Mouse (Mus musculus): ENCODE results near the gene Kif6. TPM values are rescaled to one million over a fixed set of nuclear protein-coding genes. Genes with fewer than 3 reads are reported as not detected.

The Kif6 gene
- polyA plus RNA-seq, 1 experiment from 2014 or later: 1.2 TPM

DNA sequence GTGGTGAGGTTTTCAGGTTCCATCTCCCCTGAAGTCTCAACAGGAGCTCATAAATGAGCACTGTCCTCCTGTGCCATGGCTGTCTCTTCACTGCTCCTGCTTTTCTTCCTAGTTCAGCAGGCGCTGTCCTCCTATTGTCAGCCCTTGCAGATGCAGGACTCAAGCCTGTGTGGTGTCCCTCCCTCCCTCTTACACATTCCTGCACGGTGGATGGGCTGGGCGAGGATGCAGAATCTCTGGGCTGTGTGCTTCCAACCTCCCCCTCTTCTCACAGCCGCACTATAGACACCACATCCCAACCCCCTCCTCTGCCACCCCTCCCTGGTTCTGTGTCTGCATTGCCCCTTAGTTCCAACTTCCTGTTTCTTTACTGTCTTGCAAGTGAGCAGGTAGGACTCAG, 240.8 kb downstream of the Kif6 start:
- no peak for ATAC-seq (ENCODE audit: insufficient read depth, low FRiP score)
- Histone ChIP-seq H3K4me1 (ENCODE audit: control insufficient read depth, insufficient read depth, low read length) (no peaks in the 10 kb centered on the region), H3K9ac (ENCODE audit: low read length) (no peak overlapping the region), H3K4me2 (ENCODE audit: low read depth, low read length) (no peak overlapping the region), H3K4me3 (replicated peaks; ENCODE audit: low read length) (no peak overlapping the region), H3K27me3 (ENCODE audit: control insufficient read depth, insufficient read depth, low read length) (no peaks in the 10 kb centered on the region), H3K27ac (ENCODE audit: low read length) (no peak overlapping the region), H3K9me3 (replicated peaks; ENCODE audit: control insufficient read depth, low read length) (no peaks in the 10 kb centered on the region), H3K36me3 (ENCODE audit: control insufficient read depth, insufficient read depth, low read length) (no peaks in the 10 kb centered on the region)
- 36% methylated on average over 4 of the region's 4 CpGs for WGBS

DNA sequence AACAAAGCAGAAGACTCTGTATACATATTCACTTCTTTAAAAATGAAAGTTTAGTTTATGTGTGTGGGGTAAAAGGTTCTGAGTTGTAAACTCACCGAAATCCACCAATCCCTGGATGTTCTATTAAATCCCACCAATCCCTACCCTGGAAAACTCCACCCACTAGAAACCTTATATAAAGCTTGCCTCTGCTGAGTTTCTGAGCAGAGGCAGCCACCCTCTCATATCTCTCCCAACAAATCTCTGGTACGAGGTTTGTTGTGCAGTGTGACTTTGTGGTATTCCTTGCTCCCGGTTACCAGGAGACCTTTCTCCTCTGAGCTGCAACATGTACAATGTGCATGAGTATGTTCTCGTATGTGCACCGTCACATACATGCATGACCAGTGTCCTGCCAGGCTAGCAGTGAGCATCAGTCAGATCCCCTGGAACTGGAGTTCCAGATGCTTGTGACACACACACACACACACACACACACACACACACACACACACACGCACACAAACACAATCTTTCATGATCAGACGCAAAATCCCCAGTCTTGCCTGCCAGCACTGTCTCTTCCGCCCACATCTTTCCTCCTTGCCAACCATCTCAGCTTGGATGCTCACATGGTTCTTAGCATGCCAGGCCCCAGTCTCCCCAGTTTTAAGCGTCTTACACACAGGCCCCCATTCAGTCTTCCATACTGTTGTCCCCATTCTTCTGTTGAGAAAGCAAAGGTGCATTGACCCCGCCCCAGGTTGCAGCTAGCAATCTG, 245.3 kb downstream of the Kif6 start:
- Histone ChIP-seq H3K36me3 (ENCODE audit: control insufficient read depth, insufficient read depth, low read length) (no peaks in the 10 kb centered on the region), H3K27ac (ENCODE audit: low read length) (no peak overlapping the region), H3K4me2 (ENCODE audit: low read depth, low read length) (no peak overlapping the region), H3K27me3 (ENCODE audit: control insufficient read depth, insufficient read depth, low read length) (no peaks in the 10 kb centered on the region; the same call in 1 of the 2 replicates), H3K9ac (ENCODE audit: low read length) (no peak overlapping the region), H3K4me1 (ENCODE audit: control insufficient read depth, insufficient read depth, low read length) (0 out of 2 replicates have a peak, but pooled peaks cover 2% of the 10 kb centered on the region), H3K9me3 (replicated peaks; ENCODE audit: control insufficient read depth, low read length) (0 out of 2 replicates have a peak, but pooled peaks cover 5% of the 10 kb centered on the region), H3K4me3 (replicated peaks; ENCODE audit: low read length) (no peak overlapping the region)
- no peak for ATAC-seq (ENCODE audit: insufficient read depth, low FRiP score)
- WGBS: 80% methylated on average over 10 of the region's 10 CpGs

DNA sequence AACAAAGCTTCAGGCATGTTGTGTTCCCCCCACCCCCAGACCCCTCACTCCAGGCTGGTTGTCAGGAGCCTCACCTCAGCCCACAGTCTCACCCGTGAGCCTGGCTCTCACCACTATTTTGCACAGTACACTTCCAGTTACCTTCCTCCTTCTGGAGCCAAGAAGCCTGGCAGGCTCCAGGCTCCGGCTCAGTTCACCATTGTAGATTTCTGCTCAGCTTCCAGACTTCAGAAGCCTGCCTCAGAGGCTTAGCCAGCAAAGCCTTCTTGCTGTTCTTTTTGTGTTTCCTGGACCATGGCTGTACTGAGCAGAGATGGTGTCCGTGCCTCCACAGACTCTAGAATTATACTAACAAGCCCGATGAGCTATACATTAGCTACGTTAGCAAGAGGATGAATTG, 248.7 kb downstream of the Kif6 start:
- Histone ChIP-seq H3K9ac (ENCODE audit: low read length) (no peak overlapping the region), H3K27me3 (ENCODE audit: control insufficient read depth, insufficient read depth, low read length) (no peaks in the 10 kb centered on the region; the same call in 1 of the 2 replicates), H3K27ac (ENCODE audit: low read length) (peak overlapping the region; percentile 57; the same call in 1 of the 2 replicates), H3K4me3 (replicated peaks; ENCODE audit: low read length) (no peak overlapping the region), H3K4me2 (ENCODE audit: low read depth, low read length) (no peak overlapping the region), H3K36me3 (ENCODE audit: control insufficient read depth, insufficient read depth, low read length) (no peaks in the 10 kb centered on the region), H3K4me1 (ENCODE audit: control insufficient read depth, insufficient read depth, low read length) (peaks cover 2% of the 10 kb centered on the region; the same call in 1 of the 2 replicates), H3K9me3 (replicated peaks; ENCODE audit: control insufficient read depth, low read length) (0 out of 2 replicates have a peak, but pooled peaks cover 5% of the 10 kb centered on the region)
- WGBS: 35% methylated on average over 5 of the region's 5 CpGs
- no peak for ATAC-seq (ENCODE audit: insufficient read depth, low FRiP score)

DNA sequence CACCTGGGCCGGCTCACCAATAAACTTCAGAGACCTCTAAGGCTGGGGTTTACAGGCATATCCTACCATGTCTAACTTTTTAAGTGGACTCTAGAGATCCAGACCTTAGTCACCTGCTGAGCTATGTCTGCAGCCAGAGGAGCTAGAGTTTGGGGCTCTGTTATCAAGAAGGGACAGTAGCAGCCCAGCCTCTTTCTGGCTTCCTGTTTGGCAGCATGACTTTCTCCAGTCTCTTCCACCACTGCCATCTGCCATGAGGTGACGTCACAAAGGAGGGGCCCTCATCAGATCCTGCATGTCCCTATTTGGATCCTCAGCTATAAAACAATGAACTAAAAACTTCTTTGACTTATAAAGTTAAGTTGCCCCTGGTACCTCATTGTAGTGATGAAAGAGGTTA, 250.7 kb downstream of the Kif6 start:
- ATAC-seq (ENCODE audit: insufficient read depth, low FRiP score): no peak
- Histone ChIP-seq H3K36me3 (ENCODE audit: control insufficient read depth, insufficient read depth, low read length) (no peaks in the 10 kb centered on the region), H3K9ac (ENCODE audit: low read length) (no peak overlapping the region), H3K27ac (ENCODE audit: low read length) (no peak overlapping the region), H3K9me3 (replicated peaks; ENCODE audit: control insufficient read depth, low read length) (0 out of 2 replicates have a peak, but pooled peaks cover 5% of the 10 kb centered on the region), H3K4me2 (ENCODE audit: low read depth, low read length) (no peak overlapping the region), H3K27me3 (ENCODE audit: control insufficient read depth, insufficient read depth, low read length) (no peaks in the 10 kb centered on the region; the same call in 1 of the 2 replicates), H3K4me3 (replicated peaks; ENCODE audit: low read length) (no peak overlapping the region), H3K4me1 (ENCODE audit: control insufficient read depth, insufficient read depth, low read length) (peaks cover 2% of the 10 kb centered on the region; the same call in 1 of the 2 replicates)
- WGBS: 94% methylated on average over 2 of the region's 2 CpGs

DNA sequence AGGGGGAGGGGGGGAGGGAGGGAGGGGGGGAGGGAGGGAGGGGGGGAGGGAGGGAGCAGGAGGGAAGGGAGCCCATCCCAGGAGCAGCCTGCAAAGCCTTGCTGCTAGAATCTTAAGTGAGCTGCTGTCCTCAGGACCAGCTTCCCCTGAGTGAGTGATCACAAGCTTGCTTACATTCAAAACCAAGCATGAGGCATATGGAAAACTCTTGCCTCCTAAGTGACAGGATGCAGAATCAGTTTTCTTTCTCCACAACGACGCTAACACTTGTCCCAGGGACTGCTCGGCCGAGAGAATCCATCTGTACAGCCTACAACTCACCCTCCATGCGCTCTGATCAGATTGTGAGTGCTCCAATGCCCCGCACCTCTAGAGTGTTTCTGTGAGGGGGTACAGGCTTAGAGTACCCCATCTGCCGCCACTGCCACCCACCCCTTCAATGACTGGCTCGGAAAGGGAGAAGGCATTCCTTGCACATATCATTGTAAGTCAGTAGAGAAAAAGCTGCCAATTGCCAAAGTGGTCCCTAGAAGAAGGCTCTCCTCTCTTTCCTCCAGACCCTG, 251.8 kb downstream of the Kif6 start:
- 0 out of 2 replicates have a peak, but pooled peaks cover 5% of the 10 kb centered on the region for H3K9me3 ChIP-seq (replicated peaks; ENCODE audit: control insufficient read depth, low read length)
- no peaks in the 10 kb centered on the region for H3K36me3 ChIP-seq (ENCODE audit: control insufficient read depth, insufficient read depth, low read length)
- H3K27ac ChIP-seq (ENCODE audit: low read length): no peak overlapping the region
- H3K27me3 ChIP-seq (ENCODE audit: control insufficient read depth, insufficient read depth, low read length): no peaks in the 10 kb centered on the region; the same call in 1 of the 2 replicates
- no peak for ATAC-seq (ENCODE audit: insufficient read depth, low FRiP score)
- H3K4me3 ChIP-seq (replicated peaks; ENCODE audit: low read length): no peak overlapping the region
- 53% methylated on average over 8 of the region's 8 CpGs for WGBS
- no peak overlapping the region for H3K4me2 ChIP-seq (ENCODE audit: low read depth, low read length)
- peaks cover 2% of the 10 kb centered on the region; the same call in 1 of the 2 replicates for H3K4me1 ChIP-seq (ENCODE audit: control insufficient read depth, insufficient read depth, low read length)
- H3K9ac ChIP-seq (ENCODE audit: low read length): no peak overlapping the region

DNA sequence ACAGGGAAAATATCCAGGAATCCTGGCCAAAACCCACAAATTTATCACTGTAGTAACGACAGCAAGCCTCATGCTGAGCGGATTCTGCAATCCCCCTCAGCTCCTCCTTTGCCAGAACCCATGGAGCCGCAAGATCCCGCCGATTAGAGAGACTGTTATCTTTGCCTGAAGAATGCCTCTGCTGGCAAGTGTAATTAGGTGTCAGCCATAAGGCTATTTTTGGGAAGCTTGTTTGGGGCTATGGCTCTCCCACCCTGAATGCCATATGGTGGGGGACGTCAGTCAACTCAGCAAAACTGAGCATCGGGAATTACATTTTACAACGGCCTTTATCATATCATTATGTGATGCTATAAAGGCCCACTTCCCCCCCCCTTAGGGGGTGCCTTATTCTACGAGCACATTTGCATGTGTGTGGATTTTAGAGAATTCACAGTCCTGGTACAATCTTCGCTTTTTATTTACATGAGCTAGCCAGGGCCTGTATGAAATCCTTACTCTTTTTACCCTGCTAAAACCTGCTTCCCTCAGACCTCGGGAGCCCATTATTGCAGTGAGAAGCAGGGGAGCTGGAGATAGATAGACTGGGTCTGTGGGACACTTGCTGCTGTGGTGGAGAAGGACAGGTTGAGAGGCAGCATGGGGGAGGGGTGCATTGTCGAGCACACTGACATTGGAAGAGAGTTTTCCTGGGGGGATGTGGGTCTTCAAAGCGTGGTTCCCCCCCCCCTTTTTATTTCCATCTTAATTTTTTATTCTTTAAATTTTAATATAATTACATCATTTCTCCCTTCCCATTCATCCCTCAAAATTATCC, 252.6 kb downstream of the Kif6 start:
- H3K9me3 ChIP-seq (replicated peaks; ENCODE audit: control insufficient read depth, low read length): 0 out of 2 replicates have a peak, but pooled peaks cover 5% of the 10 kb centered on the region
- ATAC-seq (ENCODE audit: insufficient read depth, low FRiP score): no peak
- WGBS: 30% methylated on average over 13 of the region's 13 CpGs
- peaks cover 2% of the 10 kb centered on the region; the same call in 1 of the 2 replicates for H3K4me1 ChIP-seq (ENCODE audit: control insufficient read depth, insufficient read depth, low read length)
- H3K9ac ChIP-seq (ENCODE audit: low read length): peak overlapping the region; percentile 26; the same call in 1 of the 2 replicates
- no peaks in the 10 kb centered on the region for H3K36me3 ChIP-seq (ENCODE audit: control insufficient read depth, insufficient read depth, low read length)
- H3K4me3 ChIP-seq (replicated peaks; ENCODE audit: low read length): no peak overlapping the region
- no peak overlapping the region for H3K27ac ChIP-seq (ENCODE audit: low read length)
- no peaks in the 10 kb centered on the region for H3K27me3 ChIP-seq (ENCODE audit: control insufficient read depth, insufficient read depth, low read length)
- no peak overlapping the region for H3K4me2 ChIP-seq (ENCODE audit: low read depth, low read length)

DNA sequence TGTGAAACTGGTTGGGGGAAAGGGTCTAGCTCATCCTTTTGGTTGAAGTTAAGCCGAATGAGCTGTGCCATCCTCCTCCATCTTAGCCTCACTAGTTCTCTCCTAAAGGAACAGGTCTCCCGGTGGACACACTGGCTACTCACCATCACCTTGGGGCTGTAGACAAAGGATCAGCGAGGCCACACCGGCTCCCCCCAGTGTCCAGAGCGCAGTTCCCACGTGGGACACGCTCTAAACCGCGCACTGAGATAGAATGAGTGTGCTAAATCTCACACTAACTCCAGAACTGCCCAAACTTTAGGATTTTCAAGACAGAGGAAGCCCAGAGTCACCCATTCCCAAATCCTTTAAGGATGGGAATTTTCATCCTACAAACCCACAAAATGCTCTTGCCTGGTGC, 254.3 kb downstream of the Kif6 start:
- no peak for ATAC-seq (ENCODE audit: insufficient read depth, low FRiP score)
- H3K9ac ChIP-seq (ENCODE audit: low read length): no peak overlapping the region
- H3K36me3 ChIP-seq (ENCODE audit: control insufficient read depth, insufficient read depth, low read length): no peaks in the 10 kb centered on the region
- 81% methylated on average over 9 of the region's 9 CpGs for WGBS
- 0 out of 2 replicates have a peak, but pooled peaks cover 5% of the 10 kb centered on the region for H3K9me3 ChIP-seq (replicated peaks; ENCODE audit: control insufficient read depth, low read length)
- no peaks in the 10 kb centered on the region for H3K27me3 ChIP-seq (ENCODE audit: control insufficient read depth, insufficient read depth, low read length)
- no peaks in the 10 kb centered on the region; the same call in 1 of the 2 replicates for H3K4me1 ChIP-seq (ENCODE audit: control insufficient read depth, insufficient read depth, low read length)
- no peak overlapping the region for H3K27ac ChIP-seq (ENCODE audit: low read length)
- H3K4me2 ChIP-seq (ENCODE audit: low read depth, low read length): no peak overlapping the region
- H3K4me3 ChIP-seq (replicated peaks; ENCODE audit: low read length): no peak overlapping the region

DNA sequence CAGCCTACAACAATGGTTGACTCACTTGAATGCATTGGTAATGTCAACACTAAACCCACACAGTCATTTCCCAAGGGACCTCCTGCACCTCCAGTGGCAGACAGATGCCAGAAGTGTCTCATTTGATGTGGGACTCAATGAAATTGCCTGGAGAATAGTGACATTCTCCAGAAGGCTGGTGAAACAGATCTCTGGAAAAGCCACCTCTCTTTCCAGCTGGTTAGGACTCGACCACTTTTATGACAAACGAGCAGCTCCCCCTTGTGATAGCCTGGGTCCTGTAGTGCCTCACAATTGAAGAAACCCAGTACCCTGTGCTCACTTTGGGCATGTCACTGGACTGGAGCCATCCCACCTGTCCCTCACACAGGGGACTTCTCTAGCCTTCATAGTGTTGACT, 257.4 kb downstream of the Kif6 start:
- no peaks in the 10 kb centered on the region for H3K9me3 ChIP-seq (replicated peaks; ENCODE audit: control insufficient read depth, low read length)
- WGBS: 23% methylated on average over 2 of the region's 2 CpGs
- no peak overlapping the region for H3K4me2 ChIP-seq (ENCODE audit: low read depth, low read length)
- H3K4me1 ChIP-seq (ENCODE audit: control insufficient read depth, insufficient read depth, low read length): peaks cover 5% of the 10 kb centered on the region; the same call in 1 of the 2 replicates
- no peak overlapping the region for H3K27ac ChIP-seq (ENCODE audit: low read length)
- no peak overlapping the region for H3K9ac ChIP-seq (ENCODE audit: low read length)
- ATAC-seq (ENCODE audit: insufficient read depth, low FRiP score): no peak
- H3K36me3 ChIP-seq (ENCODE audit: control insufficient read depth, insufficient read depth, low read length): no peaks in the 10 kb centered on the region
- no peaks in the 10 kb centered on the region for H3K27me3 ChIP-seq (ENCODE audit: control insufficient read depth, insufficient read depth, low read length)
- H3K4me3 ChIP-seq (replicated peaks; ENCODE audit: low read length): no peak overlapping the region
